Mouse (Mus musculus) frontal cortex, adult 2 months (tissue): Measurements from ENCODE around the gene Rgcc. TPM values are rescaled to one million over a fixed set of nuclear protein-coding genes. Genes with fewer than 3 reads are reported as not detected.

ENCODE experiments used
- DNase-seq, 2 experiments: peaks; one replicate each; pipeline ENCODE4 v3.0.0; 2022; ENCODE audit warnings: low spot score in 1 of 2; ENCODE audit errors: extremely low spot score in 1 of 2
- polyA plus RNA-seq: library from polyadenylated mRNA; depleted of rRNA; stranded (reverse); fragments of >200 nt; gene quantifications from 2 replicates; pipeline ENCODE4 v1.2.3, GENCODE M21; 2012; rRNA removed

Rgcc gene
- polyA plus RNA-seq, 1 experiment = 88.9 TPM

GRCm38 (mm10) chr14:79244571-79244970 lies 56.9 kb downstream of the Rgcc start:
- no peak for DNase-seq

- no peak for DNase-seq
Observed at GRCm38 (mm10) chr14:79243038-79243883, 58.2 kb downstream of the Rgcc start.

GRCm38 (mm10) chr14:79242386-79242720 lies 59.1 kb downstream of the Rgcc start:
- no peak for DNase-seq

DNA sequence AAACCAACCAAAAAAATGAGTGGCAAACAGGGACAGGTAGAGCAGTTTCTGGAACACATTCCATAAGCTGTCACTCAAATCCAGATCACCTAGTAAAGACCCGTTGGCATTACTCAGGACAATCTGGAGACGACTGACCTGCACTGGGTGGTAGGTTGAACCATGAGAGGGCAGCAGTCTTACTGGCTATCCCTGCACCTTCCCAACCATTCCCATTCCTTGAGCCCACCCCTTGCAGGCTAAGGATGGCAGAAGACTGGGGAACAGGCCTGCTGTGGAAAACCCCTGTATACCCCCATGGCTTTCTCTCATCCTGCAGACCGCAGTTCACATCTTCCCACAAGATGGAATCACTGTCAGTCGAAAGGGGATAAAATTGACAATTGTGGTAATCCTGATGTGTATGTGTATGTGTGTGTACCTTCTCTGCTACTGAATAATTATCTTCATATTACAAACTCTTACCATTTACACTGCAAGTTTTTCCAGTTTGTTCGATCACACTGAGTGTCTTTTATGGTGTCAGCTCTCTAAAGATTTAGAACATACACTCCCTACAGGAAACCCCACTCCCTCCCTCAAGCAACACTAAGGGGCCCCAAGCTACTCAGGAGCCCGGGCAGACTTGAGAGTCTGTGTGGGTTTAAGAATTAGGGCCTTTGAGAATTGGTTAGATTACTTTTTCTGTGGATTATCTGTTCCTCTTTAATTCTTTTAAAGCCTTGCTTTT lies 59.6 kb downstream of the Rgcc start:
- no peak for DNase-seq

DNA sequence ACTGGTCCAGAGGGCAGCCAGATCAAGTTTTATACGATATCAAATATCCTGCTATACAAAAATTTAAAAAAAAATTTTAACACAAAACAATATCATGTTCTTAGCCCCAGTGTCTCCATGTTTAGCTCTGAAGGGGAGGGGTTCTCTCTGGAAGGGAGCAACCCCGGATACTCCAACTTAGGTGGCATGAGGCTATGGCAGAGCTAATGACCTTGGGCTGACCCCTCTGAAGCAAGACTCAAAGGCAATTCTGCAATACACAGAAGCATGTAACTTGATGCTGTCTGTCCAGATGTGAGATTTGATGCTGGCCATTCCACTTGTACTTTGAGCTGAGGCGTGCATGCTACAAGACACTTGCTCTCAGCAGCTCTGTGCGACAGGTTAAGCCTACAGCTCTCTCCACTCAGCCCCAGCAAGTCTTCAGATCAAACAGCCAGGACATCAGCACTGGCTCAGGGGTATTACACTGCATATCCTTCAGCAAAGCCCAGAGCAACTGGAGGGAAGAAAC lies 60.3 kb downstream of the Rgcc start:
- DNase-seq = no peak

DNA sequence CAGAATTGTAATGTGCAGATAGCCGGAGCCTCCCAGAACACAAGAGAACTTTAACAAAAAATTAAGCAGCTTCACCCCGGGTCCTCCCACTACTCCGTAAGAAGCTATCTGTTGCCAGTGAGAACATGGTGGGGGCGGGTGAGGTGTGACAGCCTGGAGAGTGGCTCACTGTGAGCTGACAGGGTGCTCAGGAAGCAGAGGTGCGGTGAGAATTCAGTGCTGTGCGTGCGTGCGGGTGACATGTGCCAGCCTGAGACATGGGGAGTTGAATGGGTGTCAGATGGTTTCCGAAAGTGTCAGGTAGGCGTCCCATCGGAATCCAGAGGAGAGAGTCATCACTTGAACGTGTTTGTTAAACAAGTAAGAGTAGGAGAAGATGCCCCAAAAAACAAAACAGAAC lies 62.0 kb downstream of the Rgcc start:
- DNase-seq = peak; percentile 66 to 78

Other genes with a start within 250 kb of the Rgcc start
- not detected in 2 replicates for gene Zfp957, start 54.3 kb downstream of the Rgcc start, polyA plus RNA-seq
- 8.9 and 9.3 TPM in 2 replicates for gene Naa16, start 89.1 kb upstream of the Rgcc start, polyA plus RNA-seq
- gene Mtrf1, start 96.1 kb upstream of the Rgcc start, polyA plus RNA-seq = 7.2 and 8.2 TPM in 2 replicates
- gene Kbtbd7, start 124.9 kb upstream of the Rgcc start, polyA plus RNA-seq = 17.6 and 19.5 TPM in 2 replicates
- gene Kbtbd6, start 150.2 kb upstream of the Rgcc start, polyA plus RNA-seq = 0.71 and 1.0 TPM in 2 replicates
- 4.5 and 5.9 TPM in 2 replicates for gene Elf1, start 179.5 kb upstream of the Rgcc start, polyA plus RNA-seq
- gene Wbp4, start 179.9 kb upstream of the Rgcc start, polyA plus RNA-seq = 27.1 and 30.3 TPM in 2 replicates